In the genomic region with DNA sequence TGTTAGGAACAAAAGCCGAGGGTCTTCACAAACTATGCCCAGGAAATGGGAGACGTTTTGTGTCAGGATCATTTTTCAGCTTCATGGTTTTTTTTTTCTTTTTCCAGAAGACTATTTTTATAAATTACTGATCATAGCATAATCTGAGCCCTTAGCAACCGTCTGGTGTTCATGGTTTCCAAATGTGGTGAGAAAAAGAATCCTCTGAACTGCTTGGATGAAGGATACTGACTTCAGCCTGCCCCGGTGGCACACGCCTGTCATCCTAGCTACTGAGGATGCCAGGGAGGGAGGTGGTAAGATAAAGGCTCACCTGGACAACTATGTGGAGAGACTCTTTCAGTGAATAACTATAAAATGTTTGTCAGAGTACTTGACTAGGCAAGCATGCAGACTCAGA, we compare ENCODE assay signal across 11 mouse cellular contexts.
"Had no signal": no experiment of that assay in that cellular context is flagged by ENCODE, and none has a peak within 500 bp of the region (broad histone marks: within the 10 kb centered on the region; RNA-seq: fewer than 3 reads in every experiment).

No protein-coding gene starts in this region.

- DNase-seq: kidney, adult 11 months; kidney, adult 8-10 months; kidney, postnatal 10 days; kidney, postnatal 36 days; liver, embryonic 13.5 days; lung, adult 2 months; right cerebral cortex, adult 18-20 months; right cerebral cortex, postnatal 25 days; thymus, adult 2 months; thymus, postnatal 14 days; thymus, postnatal 4 days had no signal
